In the genomic region with DNA sequence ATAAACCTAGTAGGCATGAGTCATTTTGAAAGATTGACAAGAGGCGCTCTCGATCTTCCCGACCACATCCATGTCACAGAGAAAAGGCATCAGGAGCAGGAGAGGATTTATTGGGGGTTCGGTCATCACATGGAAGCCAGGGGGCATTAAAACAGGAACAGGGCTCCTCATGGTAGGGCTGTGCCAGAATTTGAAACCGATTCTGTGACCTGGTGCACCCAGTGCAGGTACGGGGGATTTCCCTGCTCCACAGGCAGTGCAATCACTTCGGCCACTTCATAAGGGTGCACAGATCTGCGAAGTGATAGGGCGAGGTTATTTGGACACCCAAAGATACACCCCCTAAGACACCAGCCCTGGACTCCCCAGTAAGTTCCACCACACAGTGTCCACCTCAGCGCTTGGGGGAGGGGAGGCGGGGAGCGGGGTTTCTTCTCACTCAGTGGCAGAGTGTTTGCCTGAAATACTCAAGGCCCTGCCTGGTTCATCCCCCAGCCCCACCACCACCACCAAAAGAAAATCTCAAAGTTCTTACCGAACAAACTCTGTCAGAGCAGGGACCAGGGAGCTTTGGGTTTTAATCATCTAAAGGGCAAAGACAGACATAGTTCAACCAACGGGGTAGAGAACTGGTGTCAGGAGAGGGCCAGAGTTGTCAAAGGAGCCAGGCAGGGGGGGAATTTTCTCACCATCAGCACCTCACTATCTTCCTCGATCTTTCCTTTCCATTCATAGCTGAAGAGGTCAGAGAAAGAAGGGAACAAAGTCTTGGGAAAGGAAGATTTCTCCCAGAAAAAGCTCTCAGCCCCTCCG, we compare ENCODE assay signal across 8 mouse cellular contexts. TPM values are rescaled to one million over a fixed set of nuclear protein-coding genes. Genes with fewer than 3 reads are reported as not detected.
A peak's percentile ranks its signal among the peaks of the same experiment; 100 is the strongest.
DNase-seq lines count a peak whose midpoint lies in the region; ATAC-seq and TF ChIP-seq lines count a peak whose summit lies in the region.

No protein-coding gene starts in this region.

- peak overlapping the region; percentile 77 for H3K4me3 ChIP-seq in heart, embryonic 10.5 days
- peak overlapping the region; percentile 78 to 79 (median 78) for H3K4me3 ChIP-seq in CH12.LX (replicated peaks in 1 of 3; ENCODE audit: low read depth in 2 of 3, low read length in 2 of 3, poor library complexity in 1 of 3)
- H3K4me3 ChIP-seq in forebrain, embryonic 15.5 days = peak overlapping the region; percentile 87
- H3K4me3 ChIP-seq in liver, embryonic 15.5 days (replicated peaks) = peak overlapping the region; percentile 77

- 55% methylated on average over 16 of the region's 16 CpGs for WGBS in heart, embryonic 10.5 days
- 67% methylated on average over 16 of the region's 16 CpGs for WGBS in forebrain, embryonic 15.5 days
- WGBS in liver, embryonic 15.5 days (ENCODE audit: insufficient replicate concordance) = 42% methylated on average over 16 of the region's 16 CpGs

- no peak for ATAC-seq in forebrain, embryonic 15.5 days (replicated peaks)
- ATAC-seq in liver, embryonic 15.5 days (ENCODE audit: insufficient read depth) = no peak

- no peaks in the 10 kb centered on the region for H3K9me3 ChIP-seq in heart, embryonic 10.5 days
- no peaks in the 10 kb centered on the region for H3K9me3 ChIP-seq in CH12.LX (replicated peaks; ENCODE audit: low read length)
- no peaks in the 10 kb centered on the region for H3K9me3 ChIP-seq in forebrain, embryonic 15.5 days
- H3K9me3 ChIP-seq in liver, embryonic 15.5 days (replicated peaks) = no peaks in the 10 kb centered on the region

- no peak for TF ChIP-seq CTCF in CH12.LX (conservative IDR thresholded peaks at IDR 0.05 in 1 of 2, IDR thresholded peaks at IDR 0.05 in 1 of 2; ENCODE audit: low read depth in 2 of 2, low read length in 2 of 2)

- TF ChIP-seq EP300 in CH12.LX (IDR thresholded peaks at IDR 0.05; ENCODE audit: low read length) = peak; percentile 50; the same call in 1 of the 2 replicates

- H3K36me3 ChIP-seq in heart, embryonic 10.5 days = peaks cover 34% of the 10 kb centered on the region
- H3K36me3 ChIP-seq in CH12.LX (replicated peaks in 1 of 2; ENCODE audit: control insufficient read depth in 1 of 2, insufficient read depth in 1 of 2, low read length in 1 of 2) = peaks cover 30 to 39% of the 10 kb centered on the region in 2 experiments
- peaks cover 20% of the 10 kb centered on the region for H3K36me3 ChIP-seq in forebrain, embryonic 15.5 days
- H3K36me3 ChIP-seq in liver, embryonic 15.5 days (replicated peaks) = peaks cover 39% of the 10 kb centered on the region

- in situ Hi-C loops in CH12.LX (cut with MboI; ENCODE audit: low pct_ligation_motif_present, low pct_unique_long_range_greater_than_20kb, low sequenced_read_pairs) = no loop called here

- dilution Hi-C loops in CH12.LX (cut with MboI; ENCODE audit: extremely low pct_ligation_motif_present, extremely low pct_unique_long_range_greater_than_20kb, low sequenced_read_pairs) = no loop called here

- peak overlapping the region; percentile 76 for H3K9ac ChIP-seq in CH12.LX (ENCODE audit: insufficient read depth, low read depth)
- peak overlapping the region; percentile 77 for H3K9ac ChIP-seq in forebrain, embryonic 15.5 days (replicated peaks)
- H3K9ac ChIP-seq in liver, embryonic 15.5 days = peak overlapping the region; percentile 75

- no peak for TF ChIP-seq RAD21 in CH12.LX (IDR thresholded peaks at IDR 0.05; ENCODE audit: low read depth, low read length)

- no peak for TF ChIP-seq POLR2A in CH12.LX (IDR thresholded peaks at IDR 0.05; ENCODE audit: low read depth, low read length)

- peaks cover 6% of the 10 kb centered on the region for H3K79me2 ChIP-seq in CH12.LX (replicated peaks; ENCODE audit: control insufficient read depth, extremely low read depth, insufficient read depth, poor library complexity, severe bottlenecking)

- H3K4me2 ChIP-seq in CH12.LX (ENCODE audit: insufficient read depth, low read depth, poor library complexity, severe bottlenecking) = peak overlapping the region; percentile 91
- H3K4me2 ChIP-seq in forebrain, embryonic 15.5 days (replicated peaks) = peak overlapping the region; percentile 99
- peak overlapping the region; percentile 97 for H3K4me2 ChIP-seq in liver, embryonic 15.5 days

- peaks cover 77% of the 10 kb centered on the region for H3K4me1 ChIP-seq in heart, embryonic 10.5 days
- peaks cover 2 to 41% of the 10 kb centered on the region in 2 experiments; a peak in 3 of 4 replicates for H3K4me1 ChIP-seq in CH12.LX (ENCODE audit: control insufficient read depth in 1 of 2, insufficient read depth in 2 of 2)
- peaks cover 55% of the 10 kb centered on the region for H3K4me1 ChIP-seq in forebrain, embryonic 15.5 days
- peaks cover 67% of the 10 kb centered on the region for H3K4me1 ChIP-seq in liver, embryonic 15.5 days (replicated peaks)

- peak overlapping the region; percentile 97 for H3K27ac ChIP-seq in heart, embryonic 10.5 days
- 0 out of 2 replicates have a peak overlapping the region, but pooled peaks have one; percentile 29 for H3K27ac ChIP-seq in CH12.LX (ENCODE audit: insufficient read depth, low read depth)
- 0 out of 2 replicates have a peak overlapping the region, but pooled peaks have one; percentile 98 for H3K27ac ChIP-seq in forebrain, embryonic 15.5 days (replicated peaks)
- peak overlapping the region; percentile 83 for H3K27ac ChIP-seq in liver, embryonic 15.5 days (replicated peaks)

- DNase-seq in heart, embryonic 10.5 days (ENCODE audit: low spot score) = peak; percentile 71
- DNase-seq in heart, postnatal 4 days = no peak
- DNase-seq in CH12.LX (ENCODE audit: extremely low read depth) = peak; percentile 40
- DNase-seq in ovary, postnatal 14 days (ENCODE audit: low spot score) = no peak
- DNase-seq in frontal cortex, postnatal 14 days (ENCODE audit: low spot score in 2 of 2) = no peak
- DNase-seq in thymus, postnatal 4 days = no peak

- H3K27me3 ChIP-seq in heart, embryonic 10.5 days (ENCODE audit: insufficient read depth, poor library complexity, severe bottlenecking) = no peaks in the 10 kb centered on the region
- H3K27me3 ChIP-seq in CH12.LX (replicated peaks) = peaks cover 8% of the 10 kb centered on the region
- no peaks in the 10 kb centered on the region for H3K27me3 ChIP-seq in forebrain, embryonic 15.5 days
- H3K27me3 ChIP-seq in liver, embryonic 15.5 days = no peaks in the 10 kb centered on the region

TF ChIP-seq in CH12.LX, 34 proteins besides CTCF, POLR2A, EP300 and RAD21 (continues in another document):
- TF ChIP-seq IRF4 (IDR thresholded peaks at IDR 0.05; ENCODE audit: low read depth, low read length) (peak; percentile 58), NRF1 (IDR thresholded peaks at IDR 0.05; ENCODE audit: low read depth, low read length) (no peak), SMC3 (IDR thresholded peaks at IDR 0.05; ENCODE audit: low read depth, low read length) (no peak), ZMIZ1 (IDR thresholded peaks at IDR 0.05; ENCODE audit: low read depth, low read length) (no peak), E2F4 (IDR thresholded peaks at IDR 0.05; ENCODE audit: insufficient replicate concordance, low read depth, low read length) (no peak), SIN3A (IDR thresholded peaks at IDR 0.05; ENCODE audit: low read length) (peak; percentile 29; the same call in 1 of the 2 replicates), JUND (conservative IDR thresholded peaks at IDR 0.05; ENCODE audit: low read depth, low read length) (peak; percentile 63)

RNA-seq across cellular contexts. Expression of gene Cuta, which starts 1.3 kb away (rescaled TPM):
- polyA plus RNA-seq in heart, embryonic 10.5 days (2016; fragmentation: Nextera tagmentation; extraction: Ambion mirVana) = 155 and 167 TPM in 2 replicates
- 100 to 1,000 TPM in 1 of 2 experiments, 10 to 100 TPM in 1; 97.2 to 106 TPM for total RNA-seq in heart, postnatal 4 days (2021)
- 34.6 and 42.4 TPM in 2 replicates for total RNA-seq in CH12.LX (2012; rRNA removed)
- 26.8 and 30.5 TPM in 2 replicates for total RNA-seq in CH12.LX (2014; rRNA removed)
- 83.0 and 121 TPM in 2 replicates for polyA plus RNA-seq in CH12.LX (2012; ENCODE audit: insufficient read length, low read depth)
- polyA plus RNA-seq in forebrain, embryonic 15.5 days (2015; fragmentation: Nextera tagmentation; extraction: Ambion mirVana) = 144 and 150 TPM in 2 replicates
- 85.9 and 86.7 TPM in 2 replicates for polyA plus RNA-seq in liver, embryonic 15.5 days (2015; fragmentation: Nextera tagmentation; extraction: Ambion mirVana)

RNA-seq across cellular contexts. Expression of gene Syngap1, which starts 3.0 kb away (rescaled TPM):
- 0.86 and 1.6 TPM in 2 replicates for polyA plus RNA-seq in heart, embryonic 10.5 days (2016; fragmentation: Nextera tagmentation; extraction: Ambion mirVana)
- total RNA-seq in heart, postnatal 4 days (2021) = 10 to 100 TPM; 12.6 to 13.4 TPM
- total RNA-seq in CH12.LX (2012; rRNA removed) = 1.3 and 1.7 TPM in 2 replicates
- total RNA-seq in CH12.LX (2014; rRNA removed) = 0.34 TPM in 1 of 2 replicates, not detected in the other
- polyA plus RNA-seq in CH12.LX (2012; ENCODE audit: insufficient read length, low read depth) = 2.4 and 3.1 TPM in 2 replicates
- 6.5 and 7.3 TPM in 2 replicates for polyA plus RNA-seq in forebrain, embryonic 15.5 days (2015; fragmentation: Nextera tagmentation; extraction: Ambion mirVana)
- 0.21 and 0.28 TPM in 2 replicates for polyA plus RNA-seq in liver, embryonic 15.5 days (2015; fragmentation: Nextera tagmentation; extraction: Ambion mirVana)

RNA-seq across cellular contexts. Expression of gene Phf1, which starts 5.2 kb away (rescaled TPM):
- 6.0 and 7.3 TPM in 2 replicates for polyA plus RNA-seq in heart, embryonic 10.5 days (2016; fragmentation: Nextera tagmentation; extraction: Ambion mirVana)
- 1 to 10 TPM; 9.9 to 10.0 TPM for total RNA-seq in heart, postnatal 4 days (2021)
- total RNA-seq in CH12.LX (2012; rRNA removed) = 3.3 and 4.1 TPM in 2 replicates
- total RNA-seq in CH12.LX (2014; rRNA removed) = 1.5 and 1.7 TPM in 2 replicates
- 3.5 and 4.2 TPM in 2 replicates for polyA plus RNA-seq in CH12.LX (2012; ENCODE audit: insufficient read length, low read depth)
- 17.2 and 18.3 TPM in 2 replicates for polyA plus RNA-seq in forebrain, embryonic 15.5 days (2015; fragmentation: Nextera tagmentation; extraction: Ambion mirVana)
- 1.8 and 2.6 TPM in 2 replicates for polyA plus RNA-seq in liver, embryonic 15.5 days (2015; fragmentation: Nextera tagmentation; extraction: Ambion mirVana)

RNA-seq across cellular contexts. Expression of gene Kifc5b, which starts 21.2 kb away (rescaled TPM):
- polyA plus RNA-seq in heart, embryonic 10.5 days (2016; fragmentation: Nextera tagmentation; extraction: Ambion mirVana) = 6.7 and 8.3 TPM in 2 replicates
- total RNA-seq in heart, postnatal 4 days (2021) = 10 to 100 TPM; 15.0 to 15.2 TPM
- total RNA-seq in CH12.LX (2012; rRNA removed) (19.1 and 22.2 TPM in 2 replicates), CH12.LX (2014; rRNA removed) (11.4 and 12.1 TPM in 2 replicates)
- polyA plus RNA-seq in CH12.LX (2012; ENCODE audit: insufficient read length, low read depth) = 26.9 and 32.0 TPM in 2 replicates
- 4.3 and 5.5 TPM in 2 replicates for polyA plus RNA-seq in forebrain, embryonic 15.5 days (2015; fragmentation: Nextera tagmentation; extraction: Ambion mirVana)
- polyA plus RNA-seq in liver, embryonic 15.5 days (2015; fragmentation: Nextera tagmentation; extraction: Ambion mirVana) = 5.2 and 5.9 TPM in 2 replicates

RNA-seq across cellular contexts. Expression of gene Zbtb9, which starts 34.9 kb away (rescaled TPM):
- 12.5 and 14.6 TPM in 2 replicates for polyA plus RNA-seq in heart, embryonic 10.5 days (2016; fragmentation: Nextera tagmentation; extraction: Ambion mirVana)
- 1 to 10 TPM; 3.9 to 5.5 TPM for total RNA-seq in heart, postnatal 4 days (2021)
- total RNA-seq in CH12.LX (2012; rRNA removed) (8.1 and 9.0 TPM in 2 replicates), CH12.LX (2014; rRNA removed) (11.0 and 14.3 TPM in 2 replicates)
- polyA plus RNA-seq in CH12.LX (2012; ENCODE audit: insufficient read length, low read depth) = 1.1 and 2.0 TPM in 2 replicates
- polyA plus RNA-seq in forebrain, embryonic 15.5 days (2015; fragmentation: Nextera tagmentation; extraction: Ambion mirVana) = 15.8 and 17.2 TPM in 2 replicates
- 5.0 and 5.8 TPM in 2 replicates for polyA plus RNA-seq in liver, embryonic 15.5 days (2015; fragmentation: Nextera tagmentation; extraction: Ambion mirVana)

Comparison
In these comparisons a context has a peak if more than half of its experiments do, and no peak if none do; other contexts are left out.
1. DNase-seq: peak in heart, embryonic 10.5 days (single experiment) and CH12.LX (single experiment); none in heart, postnatal 4 days (single experiment), ovary, postnatal 14 days (single experiment), frontal cortex, postnatal 14 days (0 of 2) and thymus, postnatal 4 days (single experiment).
2. H3K27ac ChIP-seq: peak in every context shown above with its lines; median percentile 98 in forebrain, embryonic 15.5 days; 97 in heart, embryonic 10.5 days; 83 in liver, embryonic 15.5 days; 29 in CH12.LX.
3. Peak in every context shown above with its lines, with median percentiles within 50 percentile points of each other: H3K4me3 ChIP-seq, H3K4me2 ChIP-seq and H3K9ac ChIP-seq.